Mouse (Mus musculus): ENCODE results near the gene Gm39566. TPM values are rescaled to one million over a fixed set of nuclear protein-coding genes. Genes with fewer than 3 reads are reported as not detected.

Gene Gm39566
- total RNA-seq, 2 experiments from 2014 or later, result not detected

DNA sequence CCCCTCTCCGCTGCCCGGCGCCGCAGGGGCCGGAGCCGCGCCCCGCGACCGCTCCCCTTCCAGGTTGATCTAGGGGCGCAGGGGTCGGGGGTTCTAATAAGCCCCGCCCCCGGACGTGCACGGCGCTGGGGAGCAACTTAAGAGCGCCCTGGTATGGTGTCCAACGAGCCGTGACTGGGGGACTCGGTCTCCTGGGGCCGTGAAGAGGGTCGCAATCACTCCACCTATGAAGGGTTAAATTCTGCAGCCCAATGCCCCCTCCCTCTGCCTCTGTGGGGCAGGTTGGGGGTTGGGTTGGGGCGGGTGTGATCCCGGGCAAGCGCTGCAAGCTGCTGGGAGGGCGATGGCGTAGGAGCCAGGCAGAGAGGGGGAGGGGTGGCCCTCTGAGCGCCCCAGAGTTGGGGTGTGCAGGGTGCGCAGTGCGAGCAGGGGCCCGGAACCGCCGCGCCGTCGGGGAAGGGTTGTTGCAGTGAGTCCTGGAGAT, 48.9 kb downstream of the Gm39566 start:
- DNase-seq (ENCODE audit: extremely low spot score in 1 of 2, low spot score in 1 of 2), result peak; percentile 60 to 65

GRCm38 (mm10) chr11:69765221-69766125, 49.6 kb downstream of the Gm39566 start, which contains the start of gene Zbtb4:
Zbtb4 (plus strand) TSS chr11:69765912.
- DNase-seq (ENCODE audit: extremely low spot score in 1 of 2, low spot score in 1 of 2), result peak; percentile 47 to 52

GRCm38 (mm10) chr11:69763551-69763950, 51.5 kb downstream of the Gm39566 start:
- DNase-seq (ENCODE audit: extremely low spot score in 1 of 2, low spot score in 1 of 2), result no peak

DNA sequence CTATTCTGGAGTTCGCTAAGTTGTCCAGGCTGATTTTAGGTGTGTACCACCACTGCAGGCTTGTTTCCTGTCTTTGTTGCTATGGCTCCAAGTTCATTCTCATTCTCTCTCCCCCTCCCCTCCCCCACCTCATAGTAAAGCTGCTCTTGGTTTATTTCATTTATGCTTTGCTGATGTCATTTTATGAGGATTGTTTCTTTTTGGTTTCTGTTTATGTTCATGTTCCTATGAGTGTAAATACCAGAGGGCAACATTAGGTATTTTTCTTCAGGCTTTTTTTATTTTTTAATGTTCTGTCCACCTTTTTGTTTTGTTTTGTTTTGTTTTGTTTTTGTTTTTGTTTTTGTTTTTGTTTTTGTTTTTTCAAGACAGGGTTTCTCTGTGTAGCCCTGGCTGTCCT, 53.2 kb downstream of the Gm39566 start, which contains the start of gene Slc35g3:
Gene Slc35g3 (minus strand): TSS at position 101 of the 400 bp plus-strand sequence.
- DNase-seq (ENCODE audit: extremely low spot score in 1 of 2, low spot score in 1 of 2), result no peak

Other genes with a start within 250 kb of the Gm39566 start
- 10 to 100 TPM; 11.7 to 12.5 TPM for gene Wrap53, start 235.0 kb downstream of the Gm39566 start, total RNA-seq (2021)
- gene Trp53, start 234.9 kb downstream of the Gm39566 start, total RNA-seq (2021), result 10 to 100 TPM; 24.3 to 29.8 TPM
- gene Atp1b2, start 209.4 kb downstream of the Gm39566 start, total RNA-seq (2021), result 100 to 1,000 TPM; 394 to 472 TPM
- gene Shbg, start 197.4 kb downstream of the Gm39566 start, total RNA-seq (2021), result not detected
- 10 to 100 TPM; 15.5 to 15.8 TPM for gene Sat2, start 193.3 kb downstream of the Gm39566 start, total RNA-seq (2021)
- 100 to 1,000 TPM; 124 to 131 TPM for gene Fxr2, start 182.3 kb downstream of the Gm39566 start, total RNA-seq (2021)
- gene Sox15, start 160.0 kb downstream of the Gm39566 start, total RNA-seq (2021), result under 1 TPM in 1 of 2 experiments, not detected in 1; 0.59 TPM
- gene Mpdu1, start 152.7 kb downstream of the Gm39566 start, total RNA-seq (2021), result 10 to 100 TPM; 61.1 to 63.9 TPM
- 10 to 100 TPM; 15.1 to 15.7 TPM for gene Cd68, start 149.1 kb downstream of the Gm39566 start, total RNA-seq (2021)
- 100 to 1,000 TPM; 369 to 381 TPM for gene Eif4a1, start 142.9 kb downstream of the Gm39566 start, total RNA-seq (2021)
- gene Senp3, start 133.2 kb downstream of the Gm39566 start, total RNA-seq (2021), result 100 to 1,000 TPM in 1 of 2 experiments, 10 to 100 TPM in 1; 94.3 to 109 TPM
- gene Tnfsf13, start 129.5 kb downstream of the Gm39566 start, total RNA-seq (2021), result 1 to 10 TPM; 1.2 to 1.3 TPM
- 1 to 10 TPM; 7.3 to 8.6 TPM for gene Tnfsf12, start 119.4 kb downstream of the Gm39566 start, total RNA-seq (2021)
- gene Tnfsfm13, start 119.2 kb downstream of the Gm39566 start, total RNA-seq (2021), result 1 to 10 TPM; 1.3 to 1.4 TPM
- gene Polr2a, start 56.7 kb downstream of the Gm39566 start, total RNA-seq (2021), result 10 to 100 TPM; 58.6 to 69.5 TPM
- gene Slc35g3, start 53.3 kb downstream of the Gm39566 start, total RNA-seq (2021), result not detected
- gene Zbtb4, start 49.4 kb downstream of the Gm39566 start, total RNA-seq (2021), result 100 to 1,000 TPM; 110 to 118 TPM
- 1 to 10 TPM in 1 of 2 experiments, under 1 TPM in 1; 0.79 to 1.1 TPM for gene Chrnb1, start 19.4 kb downstream of the Gm39566 start, total RNA-seq (2021)
- 10 to 100 TPM; 28.3 to 33.3 TPM for gene Fgf11, start 13.4 kb downstream of the Gm39566 start, total RNA-seq (2021)
- gene Tmem102, start 9.7 kb downstream of the Gm39566 start, total RNA-seq (2021), result not detected
- gene Spem2, start 3.2 kb upstream of the Gm39566 start, total RNA-seq (2021), result not detected
- gene Spem1, start 6.9 kb upstream of the Gm39566 start, total RNA-seq (2021), result under 1 TPM; 0.34 to 0.73 TPM
- 100 to 1,000 TPM; 192 to 219 TPM for gene Nlgn2, start 22.5 kb upstream of the Gm39566 start, total RNA-seq (2021)
- 100 to 1,000 TPM; 112 to 135 TPM for gene Tmem256, start 23.2 kb upstream of the Gm39566 start, total RNA-seq (2021)
- gene Plscr3, start 31.1 kb upstream of the Gm39566 start, total RNA-seq (2021), result 10 to 100 TPM; 16.5 to 19.0 TPM
- not detected for gene Tnk1, start 43.4 kb upstream of the Gm39566 start, total RNA-seq (2021)
- not detected for gene Tmem95, start 62.7 kb upstream of the Gm39566 start, total RNA-seq (2021)
- 1 to 10 TPM; 1.2 to 1.3 TPM for gene Kctd11, start 66.1 kb upstream of the Gm39566 start, total RNA-seq (2021)
- under 1 TPM; 0.12 to 0.19 TPM for gene Acap1, start 80.2 kb upstream of the Gm39566 start, total RNA-seq (2021)
- gene 2810408A11Rik, start 85.7 kb upstream of the Gm39566 start, total RNA-seq (2021), result 1 to 10 TPM in 1 of 2 experiments, under 1 TPM in 1; 0.62 to 1.8 TPM
- 100 to 1,000 TPM; 108 to 109 TPM for gene Neurl4, start 85.8 kb upstream of the Gm39566 start, total RNA-seq (2021)
- gene Gps2, start 98.6 kb upstream of the Gm39566 start, total RNA-seq (2021), result 10 to 100 TPM; 26.8 to 32.6 TPM
- gene Eif5a, start 106.7 kb upstream of the Gm39566 start, total RNA-seq (2021), result 100 to 1,000 TPM; 426 to 481 TPM
- 10 to 100 TPM in 1 of 2 experiments, 1 to 10 TPM in 1; 7.3 to 11.1 TPM for gene Ybx2, start 120.5 kb upstream of the Gm39566 start, total RNA-seq (2021)
- 1 to 10 TPM; 2.2 to 4.0 TPM for gene Slc2a4, start 132.9 kb upstream of the Gm39566 start, total RNA-seq (2021)
- not detected for gene Cldn7, start 149.5 kb upstream of the Gm39566 start, total RNA-seq (2021)
- gene Ctdnep1, start 165.9 kb upstream of the Gm39566 start, total RNA-seq (2021), result 100 to 1,000 TPM; 107 to 116 TPM
- 10 to 100 TPM; 77.1 to 82.2 TPM for gene Elp5, start 167.2 kb upstream of the Gm39566 start, total RNA-seq (2021)
- 100 to 1,000 TPM; 229 to 258 TPM for gene Gabarap, start 175.8 kb upstream of the Gm39566 start, total RNA-seq (2021)
- 10 to 100 TPM; 41.4 to 46.9 TPM for gene Phf23, start 180.5 kb upstream of the Gm39566 start, total RNA-seq (2021)
- 10 to 100 TPM; 31.2 to 37.8 TPM for gene Dvl2, start 185.3 kb upstream of the Gm39566 start, total RNA-seq (2021)
- gene Acadvl, start 200.1 kb upstream of the Gm39566 start, total RNA-seq (2021), result 10 to 100 TPM; 56.9 to 62.4 TPM
- gene Dlg4, start 201.6 kb upstream of the Gm39566 start, total RNA-seq (2021), result 100 to 1,000 TPM; 857 to 887 TPM
- gene Asgr1, start 238.8 kb upstream of the Gm39566 start, total RNA-seq (2021), result under 1 TPM; 0.73 to 0.74 TPM